Mouse (Mus musculus) left cerebral cortex, adult 8-10 months (tissue): ENCODE results near the gene Aplp1. TPM values are rescaled to one million over a fixed set of nuclear protein-coding genes. Genes with fewer than 3 reads are reported as not detected.
"Not testable (repeated sequence)": the region's sequence is repeated elsewhere in the genome, so short reads cannot be mapped to it uniquely, and the experiment has no call there.

Experiments used
- DNase-seq, 2 experiments: peaks; one replicate each; pipeline ENCODE4 v3.0.0; 2022; ENCODE audit warnings: low spot score in 2 of 2
- total RNA-seq, 4 experiments: library from RNA; stranded (reverse); gene quantifications; 2 replicates each; pipeline ENCODE4 v1.2.4; 2022

The Aplp1 gene
- 1,000 to 10,000 TPM; 1,239 to 1,309 (median 1,269) TPM for total RNA-seq

DNA sequence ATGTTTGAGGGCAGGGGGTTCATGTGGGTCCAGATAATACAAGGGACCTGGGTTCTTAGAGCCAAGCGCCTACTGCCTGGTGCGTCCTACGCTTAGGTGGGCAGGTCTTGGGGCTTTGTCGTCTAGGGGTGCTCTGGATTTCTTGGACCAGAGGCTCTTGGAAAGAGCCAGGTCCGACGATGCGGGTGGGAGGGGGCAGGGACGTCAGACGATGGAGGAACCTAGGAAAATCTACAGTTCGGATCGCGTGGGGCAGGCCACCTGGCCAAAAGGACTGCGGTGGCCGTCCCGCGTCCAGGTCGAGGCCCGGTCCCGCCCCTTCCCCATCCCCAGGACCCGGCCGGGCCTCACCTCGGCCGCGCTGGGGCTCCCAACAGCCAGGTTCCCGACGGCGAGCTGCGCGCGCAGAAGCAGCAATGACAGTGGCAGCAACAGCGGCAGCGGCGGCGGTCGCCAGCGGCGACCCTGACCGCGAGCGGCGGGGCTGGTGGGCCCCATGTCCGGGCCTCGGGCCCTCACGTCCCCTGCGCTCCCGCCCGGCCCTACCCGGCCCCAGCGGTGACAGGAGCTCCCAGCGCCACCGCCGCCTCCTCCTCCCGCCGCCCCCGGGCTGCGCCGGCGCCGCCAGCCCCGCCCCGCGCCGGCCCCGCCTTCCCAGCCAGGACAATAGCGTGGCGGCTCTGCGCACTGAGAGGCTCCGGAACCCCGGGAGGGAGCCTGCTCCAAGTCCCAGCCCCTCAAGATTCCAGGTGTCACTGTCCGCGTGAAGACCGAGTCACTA is at the start of gene Aplp1:
TSS of gene Aplp1 (minus strand) at position 565 of the 781 bp plus-strand sequence.
- peak; percentile 67 to 81 for DNase-seq

DNA sequence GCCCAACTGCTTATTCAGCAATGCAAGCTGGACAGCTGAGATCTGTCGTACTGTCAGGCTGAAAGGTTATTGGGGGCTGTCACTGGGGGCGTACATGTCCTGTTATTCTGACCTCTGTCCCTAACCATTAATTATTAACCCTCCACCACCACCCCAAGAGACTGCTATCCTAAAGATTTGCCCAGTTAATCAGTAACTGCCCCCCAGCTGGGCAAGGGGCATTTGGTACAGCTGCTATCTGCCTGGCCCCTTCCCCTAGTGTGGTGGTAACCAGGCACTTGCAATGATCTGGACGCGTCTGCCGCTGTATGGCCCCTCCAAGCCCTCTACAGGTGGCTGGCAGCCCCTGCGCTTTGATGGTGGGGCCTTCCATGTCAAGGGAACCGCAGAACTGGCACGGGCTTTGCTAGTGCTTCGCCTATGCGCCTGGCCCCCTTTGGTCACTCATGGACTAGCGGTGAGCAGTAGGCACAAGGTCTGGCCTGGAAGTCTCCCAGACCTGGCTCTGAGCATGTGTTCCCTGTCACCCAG is 48.1 kb upstream of the Aplp1 start, which contains the start of gene Prodh2:
TSS of gene Prodh2 (plus strand) at position 222 of the 531 bp plus-strand sequence.
- no peak for DNase-seq

DNA sequence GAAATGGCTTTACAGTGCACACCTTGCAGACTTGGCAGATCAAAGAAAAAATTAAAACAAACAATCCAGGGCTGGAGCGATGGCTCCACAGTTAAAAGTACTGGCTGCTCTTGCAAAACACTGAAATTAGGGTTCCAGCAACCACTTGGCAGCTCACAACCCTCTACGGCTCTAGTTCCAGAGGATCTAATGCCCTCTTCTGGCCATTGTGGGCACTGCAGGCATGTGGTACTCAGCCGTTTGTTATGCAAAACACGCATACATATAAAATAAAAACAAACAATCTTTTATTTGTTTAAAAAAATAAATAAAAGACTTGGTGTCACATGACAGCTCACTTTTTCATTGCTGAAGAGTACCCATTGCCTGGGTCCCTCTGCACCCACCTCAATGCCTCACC is 47.4 kb upstream of the Aplp1 start:
- DNase-seq: peak in 1 of 2 experiments; percentile 73

DNA sequence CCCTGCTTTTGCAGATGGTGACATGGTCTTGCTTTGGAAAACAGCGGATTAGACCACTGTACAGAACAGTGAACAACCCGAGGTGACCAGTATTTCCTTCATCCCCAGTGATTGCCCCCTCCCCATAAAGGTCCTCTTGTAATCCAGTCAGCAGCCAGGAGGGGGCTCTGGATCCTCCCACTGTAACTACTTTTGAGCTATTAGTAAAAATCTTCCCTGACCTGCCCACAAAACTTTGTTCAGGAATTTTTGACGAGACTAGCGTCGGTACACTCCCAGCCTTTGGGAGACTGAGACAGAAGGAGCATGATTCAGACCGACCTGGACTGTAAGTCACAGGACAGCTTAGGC is 45.6 kb upstream of the Aplp1 start:
- no peak for DNase-seq

DNA sequence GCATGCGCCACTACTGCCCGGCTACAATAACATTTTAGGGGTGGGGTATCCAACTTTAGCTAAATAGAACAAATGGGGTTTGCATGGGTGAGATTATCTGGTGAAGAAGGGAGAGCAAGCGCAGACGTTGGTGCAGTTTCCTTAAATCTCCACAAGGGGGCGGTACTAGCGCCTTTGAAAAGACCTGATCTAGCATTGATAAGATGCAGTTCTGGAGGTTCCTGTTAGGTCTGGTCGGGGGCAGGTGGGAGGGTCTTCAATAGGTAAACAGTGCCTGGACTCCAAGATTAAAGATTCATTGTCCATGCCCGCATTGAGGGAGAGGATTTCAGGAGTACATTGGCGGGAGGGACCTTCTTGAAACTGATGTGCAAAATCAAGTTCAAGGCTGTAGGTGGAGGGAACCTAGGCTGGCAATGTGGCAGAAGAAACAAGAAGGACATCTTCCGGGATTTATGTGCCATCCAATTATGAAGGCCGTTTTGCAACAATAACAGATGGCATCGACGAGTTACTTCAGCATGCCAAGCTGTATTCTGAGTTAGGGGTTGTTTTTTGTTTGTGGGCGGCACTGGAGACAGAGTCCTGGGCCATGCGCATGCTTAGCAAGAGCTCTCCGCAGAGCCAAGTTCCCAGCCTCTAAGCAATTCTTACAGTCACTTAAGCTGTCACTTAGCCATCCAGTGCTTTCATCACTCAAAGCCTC is 45.1 kb upstream of the Aplp1 start:
- peak in 1 of 2 experiments; percentile 33 for DNase-seq

DNA sequence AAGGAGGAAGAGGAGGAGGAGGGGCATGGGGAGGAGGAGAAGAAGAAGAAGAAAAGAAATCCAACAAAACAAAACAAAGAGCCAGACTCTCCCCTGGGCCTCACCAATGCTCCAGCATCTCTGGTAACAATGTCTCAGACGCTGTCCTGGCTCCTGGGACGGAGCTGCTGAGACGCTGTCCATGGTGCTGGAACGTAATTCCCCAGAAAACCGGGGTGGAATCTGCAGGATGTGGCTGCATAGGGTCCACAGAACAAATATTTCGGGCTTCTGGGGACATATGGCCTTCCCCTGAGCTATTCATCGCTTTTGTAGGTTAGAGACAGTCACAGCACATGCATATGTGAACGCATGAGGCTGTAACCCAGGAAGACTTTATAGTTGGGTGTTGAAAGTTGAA is 38.9 kb upstream of the Aplp1 start:
- DNase-seq: no peak

DNA sequence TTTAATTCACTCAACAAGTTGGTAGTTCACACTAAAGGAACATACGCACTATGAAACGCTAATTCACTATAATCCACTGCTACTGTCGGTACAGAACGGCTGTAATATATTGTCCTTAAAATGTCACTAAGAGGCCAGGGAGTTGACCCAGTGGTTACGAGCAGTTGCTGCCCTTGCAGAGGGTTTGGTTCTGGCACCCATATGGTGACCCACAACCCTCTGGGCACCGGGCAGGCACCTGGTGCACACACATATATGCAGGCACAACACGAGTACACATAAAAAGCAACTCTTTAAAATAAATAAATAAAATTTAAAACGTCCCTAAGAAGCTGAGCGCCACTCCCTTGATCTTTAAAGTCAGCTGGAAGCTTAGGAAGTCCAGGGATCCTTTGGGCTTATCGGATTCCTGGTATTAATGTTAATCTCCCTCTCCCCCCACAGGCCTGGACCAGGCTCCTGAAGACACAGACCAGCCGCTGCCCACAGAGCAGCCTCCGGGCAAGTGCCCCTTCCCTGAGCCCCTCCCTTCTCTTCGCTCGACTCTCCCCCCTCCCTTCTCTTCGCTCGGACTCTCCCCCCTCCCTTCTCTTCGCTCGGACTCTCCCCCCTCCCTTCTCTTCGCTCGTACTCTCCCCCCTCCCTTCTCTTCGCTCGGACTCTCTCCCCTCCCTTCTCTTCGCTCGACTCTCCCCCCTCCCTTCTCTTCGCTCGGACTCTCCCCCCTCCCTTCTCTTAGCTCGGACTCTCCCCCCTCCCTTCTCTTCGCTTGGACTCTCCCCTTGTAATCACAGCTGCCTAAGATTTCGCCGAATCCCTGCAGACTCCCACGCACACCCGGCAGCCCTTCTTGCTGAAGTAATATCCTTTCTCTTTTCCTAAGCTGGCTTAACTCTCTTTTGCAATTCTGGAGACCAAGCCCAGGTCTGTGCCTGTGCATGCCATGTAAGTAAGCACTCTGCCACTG is 32.4 kb upstream of the Aplp1 start:
- peak in 1 of 2 experiments; percentile 57 for DNase-seq

DNA sequence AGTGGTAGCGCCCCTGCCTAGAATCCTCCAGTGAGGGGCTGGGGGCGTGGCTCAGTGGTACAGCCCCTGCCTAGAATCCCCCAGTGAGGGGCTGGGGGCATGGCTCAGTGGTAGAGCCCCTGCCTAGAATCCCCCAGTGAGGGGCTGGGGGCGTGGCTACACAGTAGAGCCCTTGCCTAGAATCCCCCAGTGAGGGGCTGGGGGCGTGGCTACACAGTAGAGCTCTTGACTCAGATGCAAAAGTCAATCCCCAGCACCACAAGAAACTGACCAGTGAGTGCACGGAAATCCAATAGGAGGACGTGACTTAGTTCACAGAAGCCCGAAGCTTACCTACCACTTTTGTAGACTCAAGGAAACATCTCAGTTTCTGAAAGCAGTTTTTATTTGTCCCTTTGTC is 30.8 kb upstream of the Aplp1 start:
- not testable (repeated sequence) for DNase-seq

DNA sequence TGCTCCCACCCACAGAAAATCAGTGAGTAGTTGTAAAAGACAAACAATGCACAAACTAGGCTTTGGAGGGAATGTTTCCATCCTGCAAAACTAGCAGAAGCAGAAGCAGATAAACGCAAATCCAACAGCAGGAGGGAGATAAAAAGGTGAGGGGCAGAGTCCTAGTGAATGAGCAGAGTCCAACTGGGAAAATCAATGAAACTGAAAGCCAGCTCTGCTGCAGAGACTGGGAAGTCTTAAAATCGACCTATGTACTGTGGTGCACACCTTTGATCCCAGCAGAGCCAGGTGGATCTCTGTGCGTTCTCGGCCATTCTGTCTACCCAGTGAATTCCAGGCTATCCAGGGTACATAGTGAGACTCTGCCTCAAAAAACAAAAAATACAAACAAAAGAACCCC is 29.7 kb upstream of the Aplp1 start:
- DNase-seq: no peak

DNA sequence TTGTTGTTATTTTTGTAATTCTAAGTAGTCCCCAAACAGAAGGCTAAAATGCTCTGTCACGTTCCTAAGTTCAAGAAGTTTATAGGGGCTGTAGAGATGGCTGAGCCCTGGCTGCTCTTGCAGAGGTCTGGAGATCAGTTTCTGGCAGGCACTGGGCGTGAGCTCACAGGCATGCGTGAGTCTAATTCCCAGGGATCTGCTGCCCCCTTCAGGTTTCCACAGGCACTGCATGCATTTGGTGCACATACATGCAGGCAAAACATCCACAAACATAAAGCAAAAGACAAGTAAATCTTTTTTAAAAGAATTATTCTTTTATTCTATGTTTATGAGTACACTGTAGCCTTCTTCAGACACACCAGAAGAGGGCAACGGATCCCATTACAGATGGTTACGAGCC is 27.1 kb upstream of the Aplp1 start:
- DNase-seq: no peak

DNA sequence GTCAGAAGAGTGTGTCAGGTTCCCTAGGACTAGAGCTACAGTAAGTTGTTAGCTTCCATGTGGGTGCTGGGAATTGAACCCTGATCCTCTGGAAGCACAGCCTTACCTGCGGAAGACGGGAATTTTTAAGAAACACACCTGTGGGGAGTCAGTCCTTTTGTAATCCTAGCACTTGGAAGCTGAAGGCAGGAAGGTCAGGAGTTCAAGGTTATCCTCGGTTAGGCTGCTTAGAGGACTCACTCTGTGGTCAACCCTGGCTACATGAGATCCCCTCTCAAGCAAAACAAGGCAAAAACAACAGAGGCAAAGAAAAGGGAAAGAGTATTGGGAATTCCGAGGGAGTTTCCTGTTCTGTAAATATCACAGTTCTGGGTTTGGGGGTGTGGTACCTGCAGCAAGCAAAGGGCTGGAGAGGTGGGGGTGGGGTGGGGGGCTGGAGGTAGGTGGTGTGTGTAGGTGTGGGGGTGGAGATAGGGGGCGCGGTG is 19.5 kb upstream of the Aplp1 start:
- DNase-seq: no peak

DNA sequence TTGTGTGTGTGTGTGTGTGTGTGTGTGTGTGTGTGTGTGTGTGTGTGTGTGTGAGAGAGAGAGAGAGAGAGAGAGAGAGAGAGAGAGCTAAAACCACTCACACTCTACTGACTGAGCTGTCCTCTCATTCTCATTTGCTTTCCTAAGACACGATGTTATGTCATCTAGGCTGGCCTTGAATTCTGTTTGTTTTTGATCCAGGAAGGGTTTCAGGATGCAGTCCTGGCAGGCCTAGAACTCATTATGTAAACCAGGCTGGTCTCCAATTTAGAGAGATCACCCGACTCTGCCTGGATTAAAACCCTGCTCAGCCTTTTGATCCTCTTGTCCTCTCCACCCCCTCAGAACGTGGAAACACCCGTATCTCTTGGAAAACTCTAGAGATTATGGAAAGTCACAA is 18.7 kb upstream of the Aplp1 start:
- no peak for DNase-seq

DNA sequence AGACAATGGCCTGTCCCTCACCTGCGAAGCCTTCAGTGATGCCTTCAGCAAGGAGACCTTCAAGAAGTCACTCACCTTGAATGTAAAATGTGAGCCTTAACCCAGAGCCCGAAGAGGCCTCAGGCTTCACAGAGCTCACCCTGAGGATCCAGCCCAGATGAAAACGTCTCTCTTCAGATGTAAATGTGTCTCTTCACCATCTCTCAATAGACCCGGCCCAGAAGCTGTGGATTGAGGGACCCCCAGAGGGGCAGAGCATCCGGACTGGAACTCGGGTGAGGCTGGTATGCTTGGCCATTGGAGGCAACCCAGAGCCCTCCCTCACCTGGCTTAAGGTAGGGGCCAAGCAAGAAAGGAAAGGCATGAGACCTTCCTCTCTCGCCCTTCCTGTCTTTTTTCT is 18.2 kb upstream of the Aplp1 start:
- DNase-seq: no peak

DNA sequence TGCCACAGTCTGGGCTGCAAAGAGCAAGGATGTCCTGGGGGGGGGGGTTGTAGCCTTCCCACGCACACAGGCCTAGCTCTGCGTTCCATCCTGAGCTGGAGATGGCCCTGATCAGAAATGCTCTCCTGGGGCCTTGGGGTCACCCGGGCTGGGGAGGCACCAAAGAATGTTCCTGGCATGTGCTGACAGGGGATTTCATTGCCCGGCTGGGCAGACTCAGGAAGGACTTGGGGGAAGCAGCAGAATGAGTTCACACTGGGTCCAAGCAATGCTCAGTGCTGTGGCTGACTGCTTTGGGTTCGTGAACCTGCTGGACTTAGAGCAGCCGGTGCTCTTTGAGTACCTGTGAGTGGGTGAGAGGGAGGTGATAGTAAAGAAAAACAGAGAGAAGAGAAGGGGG is 14.1 kb upstream of the Aplp1 start:
- DNase-seq: no peak

DNA sequence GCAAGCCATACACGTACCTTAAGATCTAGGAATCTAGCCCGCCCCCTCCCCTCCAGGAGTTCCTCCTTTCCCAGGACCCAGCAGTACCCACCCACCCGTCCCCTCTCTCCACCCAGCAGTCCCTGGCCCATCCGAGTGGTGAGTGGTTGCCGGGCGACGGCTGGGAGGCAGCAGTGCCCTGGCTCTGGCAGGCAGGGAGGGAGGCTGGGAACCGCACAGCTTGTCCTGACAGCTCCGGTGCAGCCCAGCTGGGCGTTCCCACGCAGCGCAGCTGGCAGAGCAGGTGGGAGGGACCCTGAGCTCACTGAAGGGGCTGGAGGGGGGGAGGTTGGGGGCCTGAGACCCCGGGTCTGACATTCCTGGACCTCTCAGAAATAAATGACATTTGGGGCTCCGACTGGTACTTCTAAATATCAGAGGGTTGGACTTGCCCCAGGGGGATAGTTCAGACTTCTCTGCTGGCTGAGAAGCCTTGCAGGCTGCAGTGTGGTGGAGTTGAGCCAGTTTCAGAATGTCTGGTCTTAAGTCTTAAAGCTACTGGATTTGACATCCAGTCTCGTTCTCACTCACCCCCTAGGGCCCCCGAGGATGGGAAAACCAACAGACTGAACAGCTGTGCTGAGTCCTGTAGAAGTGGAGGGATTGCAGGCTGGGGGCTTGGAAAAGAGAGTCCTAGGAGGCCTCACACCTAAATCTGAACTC is 12.4 kb upstream of the Aplp1 start, which contains the start of the genes Kirrel2 and Nphs1:
TSS of gene Kirrel2 (minus strand) at position 62 of the 702 bp plus-strand sequence.
TSS of gene Nphs1 (plus strand) at position 687 of the 702 bp plus-strand sequence.
- peak in 1 of 2 experiments; percentile 73 for DNase-seq

DNA sequence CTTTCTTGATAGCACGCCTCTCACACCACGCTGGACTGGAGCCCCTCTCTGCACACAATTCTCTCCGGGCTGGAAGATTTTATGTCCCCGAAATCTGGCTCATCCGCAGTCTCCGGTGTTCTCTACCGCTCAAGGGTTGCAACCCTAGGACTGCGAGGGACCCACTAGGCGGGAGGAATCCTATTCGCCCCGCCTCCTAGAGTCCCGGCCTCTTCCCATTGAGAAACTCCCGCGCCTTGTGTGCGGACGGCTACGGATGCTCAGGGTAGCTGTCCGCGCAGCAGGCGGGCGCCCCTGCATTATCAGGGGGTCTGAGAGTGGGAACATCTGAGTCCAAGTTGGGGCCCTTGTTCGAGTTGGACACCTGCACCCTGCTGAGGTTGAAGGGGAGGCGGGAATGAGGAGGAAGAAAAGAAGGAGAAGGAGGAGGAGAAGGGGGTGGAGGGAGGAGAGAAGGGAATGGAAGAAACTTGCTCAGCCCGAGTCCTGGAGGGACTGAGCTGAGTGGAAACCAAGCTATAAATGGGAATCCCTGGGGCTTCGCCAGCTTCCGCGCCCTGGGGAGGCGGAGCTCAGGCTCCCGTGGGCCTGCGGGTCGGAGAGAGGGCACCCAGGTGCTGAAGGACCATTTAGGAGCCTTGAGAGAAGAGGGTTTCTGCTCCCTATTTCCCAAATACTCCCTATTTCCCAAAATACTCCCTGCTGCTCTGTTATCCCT is 11.7 kb upstream of the Aplp1 start:
- DNase-seq: no peak

DNA sequence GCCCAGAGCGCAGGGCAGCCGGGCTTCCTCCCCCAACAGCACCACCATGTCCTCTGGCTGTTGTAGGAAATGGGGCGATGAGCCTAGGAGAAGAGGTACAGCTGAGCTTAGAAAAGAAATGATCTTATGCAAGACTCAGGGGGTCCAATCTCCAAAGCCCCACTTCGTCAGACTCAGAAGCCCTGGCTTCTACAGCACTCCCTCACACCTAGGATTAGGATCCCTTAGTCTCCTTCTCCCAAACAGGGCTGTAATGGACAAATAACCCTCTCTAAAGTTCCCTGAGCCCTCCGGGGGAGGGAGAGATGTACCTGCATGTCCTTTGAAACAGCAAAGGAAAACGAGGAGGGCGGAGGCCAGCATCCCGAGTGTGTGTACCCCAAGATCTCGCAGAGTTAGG is 11.2 kb upstream of the Aplp1 start:
- DNase-seq: no peak

DNA sequence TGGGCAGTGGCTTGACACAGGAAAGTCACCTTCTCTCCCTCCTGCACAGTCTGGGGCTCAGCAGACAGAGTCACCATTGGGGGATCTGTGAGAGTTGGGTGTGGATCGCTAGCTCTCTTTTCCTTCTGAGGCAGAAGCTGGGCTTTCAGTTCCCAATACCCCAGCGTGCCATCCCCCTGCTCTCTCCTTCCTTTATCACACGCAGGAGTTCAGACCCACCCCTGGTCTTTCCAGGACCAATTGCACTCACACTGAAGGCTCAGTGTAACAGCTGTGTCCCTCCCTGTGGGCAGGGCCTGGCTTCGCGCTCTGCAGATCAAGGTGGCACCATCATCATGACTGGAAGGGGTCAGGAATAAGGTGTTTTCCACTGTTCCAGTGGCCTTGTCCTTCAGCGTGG is 8.9 kb upstream of the Aplp1 start:
- no peak for DNase-seq

DNA sequence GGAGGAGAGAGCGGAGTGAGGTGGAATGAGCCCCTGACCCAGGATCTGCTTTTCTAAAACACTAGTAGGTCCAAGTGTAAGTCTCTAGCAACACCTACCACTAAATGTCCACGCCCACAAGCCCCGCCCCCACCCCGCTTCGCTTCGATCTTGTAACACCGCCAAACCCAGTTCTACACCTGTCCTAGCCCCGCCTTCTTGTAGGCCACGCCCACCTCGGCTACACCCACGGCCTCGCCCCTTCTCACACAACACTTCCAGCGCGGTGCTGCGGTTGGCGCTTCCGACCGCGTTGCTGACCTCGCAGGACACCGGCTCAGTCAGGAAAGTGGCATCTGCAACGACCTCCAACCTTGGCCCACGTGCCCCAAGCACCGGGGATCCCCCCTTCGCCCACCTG is 8.4 kb upstream of the Aplp1 start:
- no peak for DNase-seq

DNA sequence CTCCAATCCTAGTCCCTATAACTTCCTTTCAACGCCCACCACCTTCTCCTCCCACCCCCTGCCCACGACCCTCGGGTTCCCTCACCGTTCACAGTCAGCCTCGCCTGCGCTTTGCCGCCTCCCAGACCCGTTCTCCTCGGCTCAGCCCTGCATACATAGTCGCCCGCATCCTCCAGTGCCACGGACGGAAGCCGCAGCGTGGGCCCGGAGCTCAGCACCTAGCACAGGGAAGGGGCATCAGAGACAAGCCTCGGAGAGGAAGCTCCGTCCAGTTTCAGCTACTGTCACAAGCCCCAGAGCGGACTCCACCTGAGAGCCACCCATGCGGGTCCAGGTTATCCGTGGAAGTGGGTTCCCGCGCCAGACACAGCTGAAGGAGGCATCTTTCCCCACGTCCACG is 8.0 kb upstream of the Aplp1 start:
- no peak for DNase-seq
